Mouse (Mus musculus) neural tube, embryonic 14.5 days (tissue): ENCODE measurements around the gene Akp3. TPM values are rescaled to one million over a fixed set of nuclear protein-coding genes. Genes with fewer than 3 reads are reported as not detected.

Experiments used
- ATAC-seq: fragments of 200-750 bp; cut with Nextera tagmentation; 2 replicates; pipeline ENCODE4 v1.8.0; 2017; ENCODE audit warnings: low read depth, mild to moderate bottlenecking, moderate TSS enrichment, moderate library complexity
- H3K27ac ChIP-seq: fragments of 300-500 bp; sonication (generic); 2 replicates; pipeline ENCODE4 v1.5.1; 2014; ENCODE audit warnings: low read depth, mild to moderate bottlenecking, control low read depth, low read length, moderate library complexity, mixed read lengths
- H3K27me3 ChIP-seq: fragments of 300-500 bp; sonication (generic); 2 replicates; pipeline ENCODE4 v1.6.1; 2014; ENCODE audit warnings: low read length; ENCODE audit not compliant: control insufficient read depth, insufficient read depth
- H3K36me3 ChIP-seq: fragments of 300-500 bp; sonication (generic); 2 replicates; pipeline ENCODE4 v1.6.1; 2014; ENCODE audit warnings: low read length, mixed read lengths; ENCODE audit not compliant: control insufficient read depth, insufficient read depth
- H3K4me1 ChIP-seq: fragments of 300-500 bp; sonication (generic); 2 replicates; pipeline ENCODE4 v1.6.1; 2014; ENCODE audit warnings: low read length; ENCODE audit not compliant: control insufficient read depth, insufficient read depth
- H3K4me2 ChIP-seq: fragments of 300-500 bp; sonication (generic); 2 replicates; pipeline ENCODE4 v1.6.1; 2014; ENCODE audit warnings: mild to moderate bottlenecking, low read depth, low read length, control low read depth
- H3K4me3 ChIP-seq: fragments of 300-500 bp; sonication (generic); 2 replicates; pipeline ENCODE4 v1.5.1; 2014; ENCODE audit warnings: low read depth, low read length, control low read depth, mixed read lengths
- H3K9ac ChIP-seq: fragments of 300-500 bp; sonication (generic); replicated peaks from 2 replicates; pipeline ENCODE4 v1.6.1; 2014; ENCODE audit warnings: low read depth, mild to moderate bottlenecking, control low read depth, low read length, mixed read lengths
- H3K9me3 ChIP-seq: fragments of 300-500 bp; sonication (generic); 2 replicates; pipeline ENCODE4 v1.6.1; 2016; ENCODE audit warnings: low read length; ENCODE audit not compliant: control insufficient read depth
- WGBS: fragments of 180-500 bp; shearing (Covaris S2); extraction: QIAGEN DNeasy Blood & Tissue Kit; methylation state at CpG from one replicate; pipeline ENCODE4 v1.1.7; 2014; 5-methylcytosine and 5-hydroxymethylcytosine counted together
- polyA plus RNA-seq: library from polyadenylated mRNA; unstranded; fragments of >200 nt; fragmentation: Nextera tagmentation; extraction: Ambion mirVana; gene quantifications from 2 replicates; pipeline ENCODE4 v1.2.1, GENCODE M21; 2014

Akp3 gene
- polyA plus RNA-seq, 1 experiment from 2014 or later: not detected

DNA sequence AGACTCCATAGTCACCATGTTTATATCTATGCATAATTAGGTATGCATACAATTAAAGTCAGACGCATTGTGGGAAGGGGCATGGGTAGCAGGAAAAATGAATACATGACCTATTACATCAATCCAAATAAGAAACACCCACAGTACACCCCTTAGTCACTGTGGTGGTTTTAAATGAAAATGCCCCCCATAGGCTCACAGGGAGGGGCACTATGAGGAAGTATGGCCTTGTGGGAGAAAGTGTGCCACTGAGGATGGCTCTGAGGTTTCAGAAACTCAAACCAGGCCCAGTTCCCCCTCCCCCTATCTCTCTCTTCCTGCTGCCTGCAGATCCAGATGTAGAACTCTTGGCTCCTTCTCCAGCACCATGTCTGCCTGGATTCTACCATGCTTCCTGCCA, 20.8 kb upstream of the Akp3 start:
- no peak for ATAC-seq
- Histone ChIP-seq H3K4me1 (no peaks in the 10 kb centered on the region), H3K9ac (no peak overlapping the region), H3K9me3 (no peaks in the 10 kb centered on the region), H3K4me3 (no peak overlapping the region), H3K4me2 (no peak overlapping the region), H3K27ac (no peak overlapping the region), H3K27me3 (no peaks in the 10 kb centered on the region), H3K36me3 (no peaks in the 10 kb centered on the region)
- WGBS: 67% methylated on average over 1 of the region's 1 CpGs

DNA sequence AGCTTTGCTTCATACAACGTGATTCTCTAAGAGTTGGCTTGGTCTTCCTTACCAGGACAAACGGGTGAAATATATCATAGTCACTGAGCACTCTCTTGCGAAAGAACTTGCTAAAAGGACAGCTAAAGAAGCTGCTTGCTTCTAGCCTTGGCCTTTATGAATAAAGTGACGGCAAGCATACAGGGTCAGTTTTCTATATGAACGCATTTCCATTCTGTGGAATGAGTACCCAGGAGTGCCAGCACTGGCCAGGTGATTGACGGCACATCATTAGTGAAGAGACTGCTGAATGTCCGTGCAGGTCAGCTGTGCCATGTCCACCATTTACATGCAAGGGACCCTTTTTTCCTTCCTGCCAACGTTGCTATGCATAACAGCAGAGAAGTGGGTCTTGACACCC, 18.2 kb upstream of the Akp3 start:
- no peak for ATAC-seq
- Histone ChIP-seq H3K4me1 (no peaks in the 10 kb centered on the region), H3K4me2 (no peak overlapping the region), H3K27ac (no peak overlapping the region), H3K36me3 (no peaks in the 10 kb centered on the region), H3K9me3 (no peaks in the 10 kb centered on the region), H3K9ac (no peak overlapping the region), H3K27me3 (no peaks in the 10 kb centered on the region), H3K4me3 (no peak overlapping the region)
- 78% methylated on average over 8 of the region's 8 CpGs for WGBS

DNA sequence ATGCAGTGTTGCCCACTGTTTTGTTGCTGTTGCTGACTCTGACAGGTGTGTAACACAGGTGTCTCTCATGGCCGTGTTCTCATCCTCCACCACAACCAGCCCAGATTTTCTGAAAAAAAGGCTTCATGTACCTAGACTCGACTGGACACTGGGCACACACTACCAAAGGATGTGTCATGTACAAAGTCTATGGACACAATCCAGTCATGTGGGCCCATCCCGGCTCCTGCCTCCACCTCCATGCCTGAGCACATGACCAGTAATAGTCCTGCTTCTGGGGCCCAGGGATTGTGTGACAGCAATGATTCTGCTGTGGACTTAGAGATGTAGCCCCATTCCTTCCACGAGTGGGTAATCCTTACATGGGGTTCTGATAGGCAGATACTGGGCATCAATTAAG, 16.2 kb upstream of the Akp3 start:
- H3K4me2 ChIP-seq: no peak overlapping the region
- H3K36me3 ChIP-seq: no peaks in the 10 kb centered on the region

DNA sequence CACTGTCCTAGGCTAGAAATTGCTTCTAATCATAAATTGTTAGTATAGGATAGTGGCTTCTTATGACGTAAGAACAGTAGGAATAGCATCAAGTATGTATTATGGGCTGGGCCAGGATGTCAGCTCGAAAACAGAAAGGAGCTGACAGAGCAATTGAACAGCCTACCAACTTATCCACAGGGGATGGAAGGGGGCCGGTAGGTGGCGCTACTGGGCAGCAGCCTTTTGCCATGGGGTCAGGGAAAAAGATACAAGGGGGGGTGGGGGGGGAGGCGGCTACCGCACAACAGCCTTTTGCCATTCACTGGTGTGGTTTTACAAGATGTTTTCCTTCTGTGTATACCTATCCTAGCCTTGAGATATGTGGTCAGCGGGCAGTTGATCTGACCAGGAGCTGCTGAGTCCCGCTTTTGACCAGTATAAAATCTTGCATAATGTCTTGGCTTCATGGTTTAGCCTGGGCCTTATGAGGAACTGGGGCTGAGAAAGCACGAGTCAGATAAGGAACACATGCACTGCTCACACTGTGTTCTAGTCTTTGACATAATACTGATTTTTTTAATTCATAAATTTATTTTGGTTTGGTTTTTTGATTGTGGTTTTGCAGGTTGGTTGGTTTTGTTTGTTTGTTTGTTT, 12.9 kb upstream of the Akp3 start:
- 35% methylated on average over 9 of the region's 9 CpGs for WGBS
- no peaks in the 10 kb centered on the region for H3K9me3 ChIP-seq
- no peak overlapping the region for H3K9ac ChIP-seq
- no peak for ATAC-seq
- no peak overlapping the region for H3K27ac ChIP-seq
- no peaks in the 10 kb centered on the region for H3K27me3 ChIP-seq
- no peaks in the 10 kb centered on the region for H3K4me1 ChIP-seq
- H3K36me3 ChIP-seq: no peaks in the 10 kb centered on the region
- H3K4me3 ChIP-seq: no peak overlapping the region
- no peak overlapping the region for H3K4me2 ChIP-seq

More for the DNA sequence above, 16.2 kb upstream of the Akp3 start:
- no peak for ATAC-seq
- Histone ChIP-seq H3K9ac (no peak overlapping the region), H3K27me3 (no peaks in the 10 kb centered on the region), H3K27ac (no peak overlapping the region), H3K4me3 (no peak overlapping the region), H3K9me3 (no peaks in the 10 kb centered on the region), H3K4me1 (no peaks in the 10 kb centered on the region)
- 86% methylated on average over 4 of the region's 4 CpGs for WGBS

DNA sequence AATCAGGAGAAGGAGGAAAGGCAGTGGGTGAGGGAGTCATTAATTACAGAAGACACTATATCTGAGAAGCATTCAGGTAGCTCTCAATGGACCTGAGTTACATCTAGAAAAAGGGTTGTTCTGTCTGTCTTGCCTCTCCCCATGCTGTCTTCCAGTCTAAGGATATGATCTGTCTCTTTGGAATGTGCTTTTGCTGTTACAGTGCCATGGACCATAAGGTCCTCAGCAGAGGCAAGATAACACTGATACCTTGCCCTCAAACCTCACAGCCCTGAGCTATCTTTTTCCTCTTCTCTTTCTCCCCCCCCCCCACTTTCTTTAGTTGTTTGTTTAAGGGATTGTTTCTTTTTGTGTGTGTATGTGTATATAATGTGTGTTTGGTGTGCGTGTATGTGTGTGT, 10.0 kb upstream of the Akp3 start:
- Histone ChIP-seq H3K4me2 (no peak overlapping the region), H3K4me1 (no peaks in the 10 kb centered on the region), H3K4me3 (no peak overlapping the region), H3K36me3 (no peaks in the 10 kb centered on the region), H3K27me3 (no peaks in the 10 kb centered on the region), H3K9ac (no peak overlapping the region), H3K27ac (no peak overlapping the region), H3K9me3 (no peaks in the 10 kb centered on the region)
- 72% methylated on average over 1 of the region's 1 CpGs for WGBS
- ATAC-seq: no peak

DNA sequence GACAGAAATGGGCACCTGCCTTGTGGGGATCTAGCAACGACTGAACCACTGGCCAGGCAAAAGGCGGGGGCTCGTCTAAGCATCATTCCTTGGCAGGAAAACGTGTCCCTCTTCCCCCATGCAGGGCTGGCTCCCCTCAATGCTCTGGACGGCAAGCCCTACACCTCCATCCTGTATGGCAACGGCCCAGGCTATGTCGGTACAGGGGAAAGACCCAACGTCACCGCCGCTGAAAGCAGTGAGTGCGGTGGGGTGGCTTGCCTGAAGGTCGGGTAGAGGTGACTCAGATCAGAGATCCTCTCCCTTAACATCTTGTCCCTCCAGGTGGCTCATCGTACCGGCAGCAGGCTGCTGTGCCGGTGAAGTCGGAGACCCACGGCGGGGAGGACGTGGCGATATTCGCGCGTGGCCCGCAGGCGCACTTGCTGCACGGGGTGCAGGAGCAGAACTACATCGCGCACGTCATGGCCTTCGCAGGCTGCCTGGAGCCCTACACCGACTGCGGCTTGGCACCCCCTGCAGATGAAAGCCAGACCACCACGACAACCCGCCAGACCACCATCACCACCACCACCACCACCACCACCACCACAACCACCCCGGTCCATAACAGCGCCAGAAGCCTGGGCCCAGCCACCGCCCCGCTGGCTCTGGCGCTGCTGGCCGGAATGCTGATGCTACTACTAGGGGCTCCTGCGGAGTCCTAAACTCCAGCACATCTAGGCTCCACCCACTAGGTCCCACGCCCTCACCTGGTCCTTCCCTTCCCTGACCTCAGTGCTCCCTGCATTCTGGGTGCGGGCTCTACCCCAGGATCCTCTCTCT, 2.6 kb downstream of the Akp3 start:
- Histone ChIP-seq H3K27ac (no peak overlapping the region), H3K4me2 (peak overlapping the region; percentile 34), H3K36me3 (no peaks in the 10 kb centered on the region), H3K4me1 (no peaks in the 10 kb centered on the region), H3K4me3 (no peak overlapping the region), H3K27me3 (0 out of 2 replicates have a peak, but pooled peaks cover 5% of the 10 kb centered on the region), H3K9me3 (no peaks in the 10 kb centered on the region), H3K9ac (no peak overlapping the region)
- ATAC-seq: peak; percentile 53
- WGBS: 7% methylated on average over 42 of the region's 43 CpGs

DNA sequence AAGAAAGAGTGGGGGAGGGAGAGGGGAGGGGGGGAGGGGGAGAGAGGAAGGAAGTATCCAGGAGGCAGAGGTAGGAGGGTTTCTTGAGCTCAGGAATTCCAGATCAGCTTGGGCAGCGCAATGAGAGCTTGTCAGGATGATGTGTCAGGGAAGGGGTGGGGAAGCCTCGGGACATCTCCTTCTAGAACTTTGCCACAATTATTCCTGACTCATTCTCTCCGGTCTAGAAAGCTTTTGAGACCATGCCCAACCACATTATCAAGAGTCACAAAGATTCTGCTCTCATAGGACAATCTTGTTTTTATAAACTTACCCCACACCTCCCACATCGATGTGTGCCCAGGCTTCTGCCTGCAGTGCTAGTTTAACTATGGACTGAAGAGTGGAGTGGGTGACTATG, 7.0 kb downstream of the Akp3 start:
- WGBS: 85% methylated on average over 4 of the region's 4 CpGs
- ATAC-seq: no peak

DNA sequence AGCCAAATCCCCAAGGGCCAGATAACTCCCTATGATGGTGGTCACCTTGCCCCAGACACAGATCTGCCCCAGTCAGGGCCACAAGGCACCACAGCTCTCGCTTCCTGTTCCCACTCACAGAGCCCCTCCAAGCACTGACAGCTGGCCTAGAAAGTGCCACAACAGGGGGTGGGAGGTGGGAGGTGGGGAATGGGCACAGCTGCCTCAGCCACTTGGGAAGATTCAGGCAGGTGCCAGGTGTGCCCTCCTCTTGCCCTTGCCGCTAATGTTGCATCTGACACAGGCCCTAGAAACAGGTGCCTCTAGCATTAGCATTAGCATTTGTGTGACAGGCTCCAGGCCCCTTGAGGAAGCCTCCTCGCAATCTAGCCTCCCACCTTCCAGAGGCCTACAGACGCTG, 16.8 kb downstream of the Akp3 start:
- peaks cover 15% of the 10 kb centered on the region for H3K4me1 ChIP-seq
- H3K9me3 ChIP-seq: no peaks in the 10 kb centered on the region
- H3K27me3 ChIP-seq: no peaks in the 10 kb centered on the region
- H3K4me3 ChIP-seq: no peak overlapping the region
- no peaks in the 10 kb centered on the region for H3K36me3 ChIP-seq
- 52% methylated on average over 4 of the region's 4 CpGs for WGBS
- H3K27ac ChIP-seq: peak overlapping the region; percentile 48; the same call in 1 of the 2 replicates
- 0 out of 2 replicates have a peak, but pooled peaks have one; percentile 13 for ATAC-seq
- H3K4me2 ChIP-seq: no peak overlapping the region
- H3K9ac ChIP-seq: no peak overlapping the region

More for the DNA sequence above, 7.0 kb downstream of the Akp3 start:
- Histone ChIP-seq H3K4me3 (no peak overlapping the region), H3K4me1 (no peaks in the 10 kb centered on the region), H3K9me3 (no peaks in the 10 kb centered on the region), H3K4me2 (no peak overlapping the region), H3K36me3 (no peaks in the 10 kb centered on the region), H3K27me3 (0 out of 2 replicates have a peak, but pooled peaks cover 1% of the 10 kb centered on the region), H3K9ac (no peak overlapping the region), H3K27ac (no peak overlapping the region)

DNA sequence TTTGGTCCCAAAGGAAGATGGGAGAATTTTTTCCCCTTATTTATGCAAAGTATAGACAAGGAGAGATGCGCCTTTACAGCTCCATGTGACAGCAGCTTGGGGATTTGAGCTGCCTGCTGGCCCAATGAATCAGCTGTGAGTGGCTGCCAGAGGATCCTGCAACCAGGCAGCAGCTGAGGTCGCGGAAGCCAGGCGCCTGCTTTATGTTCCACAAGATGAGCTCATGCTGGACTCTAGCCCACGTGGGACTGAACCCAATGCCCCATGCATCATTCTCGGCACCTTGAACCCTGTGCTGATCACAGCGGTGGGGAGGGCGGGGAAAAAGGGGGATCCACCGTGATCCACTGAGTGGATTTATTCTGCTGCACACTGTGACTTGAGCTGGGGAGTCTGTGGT, 17.7 kb downstream of the Akp3 start:
- Histone ChIP-seq H3K36me3 (no peaks in the 10 kb centered on the region), H3K4me1 (peaks cover 15% of the 10 kb centered on the region), H3K4me3 (no peak overlapping the region), H3K27me3 (no peaks in the 10 kb centered on the region), H3K9me3 (no peaks in the 10 kb centered on the region), H3K4me2 (0 out of 2 replicates have a peak overlapping the region, but pooled peaks have one; percentile 2), H3K9ac (no peak overlapping the region), H3K27ac (peak overlapping the region; percentile 34; the same call in 1 of the 2 replicates)
- ATAC-seq: peak; percentile 80
- 33% methylated on average over 9 of the region's 9 CpGs for WGBS
